Mouse (Mus musculus): ENCODE data around the gene Exph5. TPM values are rescaled to one million over a fixed set of nuclear protein-coding genes. Genes with fewer than 3 reads are reported as not detected.

Exph5 gene
- 0.66 and 1.7 TPM in 2 replicates for polyA plus RNA-seq (2014; fragmentation: Nextera tagmentation; extraction: Ambion mirVana)

- no peak within 1 kb of the TSS for H3K27ac ChIP-seq (ENCODE audit: low read depth, low read length)
- peaks cover 4% of the 10 kb centered on the region; the same call in 1 of the 2 replicates for H3K4me1 ChIP-seq (replicated peaks; ENCODE audit: control insufficient read depth, insufficient read depth, low read length)
- peak within 1 kb of the TSS; percentile 68 for H3K4me2 ChIP-seq (replicated peaks; ENCODE audit: low read depth, low read length)
- peaks cover 6% of the 10 kb centered on the region for H3K27me3 ChIP-seq (ENCODE audit: control insufficient read depth, insufficient read depth, low read length)
- ATAC-seq (ENCODE audit: low FRiP score) = no peak
- no peaks in the 10 kb centered on the region for H3K9me3 ChIP-seq (ENCODE audit: control insufficient read depth, low read length)
- no peak within 1 kb of the TSS for H3K9ac ChIP-seq (ENCODE audit: low read depth, low read length)
- 0% methylated on average over 11 of the region's 11 CpGs for WGBS
- peak within 1 kb of the TSS; percentile 31 for H3K4me3 ChIP-seq (ENCODE audit: low read depth, low read length)
- peak; percentile 47 for DNase-seq (ENCODE audit: low spot score)
- H3K36me3 ChIP-seq (ENCODE audit: control insufficient read depth, insufficient read depth, low read length) = no peaks in the 10 kb centered on the region
Measured at GRCm38 (mm10) chr9:53301269-53301720, at the start of gene Exph5. Gene Exph5 (plus strand): TSS chr9:53301670.

GRCm38 (mm10) chr9:53254368-53254767, 47.1 kb upstream of the Exph5 start:
- no peaks in the 10 kb centered on the region for H3K36me3 ChIP-seq (ENCODE audit: control insufficient read depth, insufficient read depth, low read length)
- WGBS = 17% methylated on average over 4 of the region's 4 CpGs
- DNase-seq (ENCODE audit: low spot score) (peak; percentile 85), ATAC-seq (ENCODE audit: low FRiP score) (no peak)
- no peaks in the 10 kb centered on the region for H3K9me3 ChIP-seq (ENCODE audit: control insufficient read depth, low read length)
- H3K4me3 ChIP-seq (ENCODE audit: low read depth, low read length) = no peak overlapping the region
- H3K27me3 ChIP-seq (ENCODE audit: control insufficient read depth, insufficient read depth, low read length) = no peaks in the 10 kb centered on the region
- no peak overlapping the region for H3K27ac ChIP-seq (ENCODE audit: low read depth, low read length)
- H3K4me2 ChIP-seq (replicated peaks; ENCODE audit: low read depth, low read length) = no peak overlapping the region
- H3K9ac ChIP-seq (ENCODE audit: low read depth, low read length) = no peak overlapping the region
- H3K4me1 ChIP-seq (replicated peaks; ENCODE audit: control insufficient read depth, insufficient read depth, low read length) = no peaks in the 10 kb centered on the region

- Histone ChIP-seq H3K27me3 (ENCODE audit: control insufficient read depth, insufficient read depth, low read length) (no peaks in the 10 kb centered on the region), H3K4me3 (ENCODE audit: low read depth, low read length) (no peak overlapping the region), H3K4me2 (replicated peaks; ENCODE audit: low read depth, low read length) (no peak overlapping the region), H3K27ac (ENCODE audit: low read depth, low read length) (no peak overlapping the region), H3K36me3 (ENCODE audit: control insufficient read depth, insufficient read depth, low read length) (no peaks in the 10 kb centered on the region), H3K9ac (ENCODE audit: low read depth, low read length) (no peak overlapping the region), H3K9me3 (ENCODE audit: control insufficient read depth, low read length) (no peaks in the 10 kb centered on the region), H3K4me1 (replicated peaks; ENCODE audit: control insufficient read depth, insufficient read depth, low read length) (no peaks in the 10 kb centered on the region)
- ATAC-seq (ENCODE audit: low FRiP score) (no peak), DNase-seq (ENCODE audit: low spot score) (no peak)
- WGBS = 87% methylated on average over 4 of the region's 4 CpGs
Measured at GRCm38 (mm10) chr9:53256690-53257305, 44.7 kb upstream of the Exph5 start.

- no peak overlapping the region for H3K9ac ChIP-seq (ENCODE audit: low read depth, low read length)
Measured at GRCm38 (mm10) chr9:53257772-53258171, 43.7 kb upstream of the Exph5 start.

GRCm38 (mm10) chr9:53258199-53258598, 43.3 kb upstream of the Exph5 start:
- no peaks in the 10 kb centered on the region for H3K4me1 ChIP-seq (replicated peaks; ENCODE audit: control insufficient read depth, insufficient read depth, low read length)
- H3K9ac ChIP-seq (ENCODE audit: low read depth, low read length) = no peak overlapping the region
- no peak for ATAC-seq (ENCODE audit: low FRiP score)
- no peak overlapping the region for H3K4me2 ChIP-seq (replicated peaks; ENCODE audit: low read depth, low read length)
- no peak overlapping the region for H3K4me3 ChIP-seq (ENCODE audit: low read depth, low read length)
- H3K36me3 ChIP-seq (ENCODE audit: control insufficient read depth, insufficient read depth, low read length) = no peaks in the 10 kb centered on the region
- no peak overlapping the region for H3K27ac ChIP-seq (ENCODE audit: low read depth, low read length)
- H3K9me3 ChIP-seq (ENCODE audit: control insufficient read depth, low read length) = no peaks in the 10 kb centered on the region
- 32% methylated on average over 6 of the region's 6 CpGs for WGBS
- peak; percentile 3 for DNase-seq (ENCODE audit: low spot score)
- H3K27me3 ChIP-seq (ENCODE audit: control insufficient read depth, insufficient read depth, low read length) = no peaks in the 10 kb centered on the region

More at GRCm38 (mm10) chr9:53257772-53258171, 43.7 kb upstream of the Exph5 start:
- no peak for ATAC-seq (ENCODE audit: low FRiP score)
- WGBS = 6% methylated on average over 2 of the region's 3 CpGs
- no peak for DNase-seq (ENCODE audit: low spot score)
- Histone ChIP-seq H3K9me3 (ENCODE audit: control insufficient read depth, low read length) (no peaks in the 10 kb centered on the region), H3K27ac (ENCODE audit: low read depth, low read length) (no peak overlapping the region), H3K27me3 (ENCODE audit: control insufficient read depth, insufficient read depth, low read length) (no peaks in the 10 kb centered on the region), H3K36me3 (ENCODE audit: control insufficient read depth, insufficient read depth, low read length) (no peaks in the 10 kb centered on the region), H3K4me2 (replicated peaks; ENCODE audit: low read depth, low read length) (no peak overlapping the region), H3K4me1 (replicated peaks; ENCODE audit: control insufficient read depth, insufficient read depth, low read length) (no peaks in the 10 kb centered on the region), H3K4me3 (ENCODE audit: low read depth, low read length) (no peak overlapping the region)

GRCm38 (mm10) chr9:53264387-53264786, 37.1 kb upstream of the Exph5 start:
- no peak for DNase-seq (ENCODE audit: low spot score)
- Histone ChIP-seq H3K27me3 (ENCODE audit: control insufficient read depth, insufficient read depth, low read length) (no peaks in the 10 kb centered on the region), H3K36me3 (ENCODE audit: control insufficient read depth, insufficient read depth, low read length) (no peaks in the 10 kb centered on the region), H3K27ac (ENCODE audit: low read depth, low read length) (no peak overlapping the region), H3K4me3 (ENCODE audit: low read depth, low read length) (no peak overlapping the region), H3K9ac (ENCODE audit: low read depth, low read length) (no peak overlapping the region), H3K4me1 (replicated peaks; ENCODE audit: control insufficient read depth, insufficient read depth, low read length) (no peaks in the 10 kb centered on the region), H3K9me3 (ENCODE audit: control insufficient read depth, low read length) (no peaks in the 10 kb centered on the region), H3K4me2 (replicated peaks; ENCODE audit: low read depth, low read length) (no peak overlapping the region)
- 84% methylated on average over 4 of the region's 4 CpGs for WGBS
- no peak for ATAC-seq (ENCODE audit: low FRiP score)

GRCm38 (mm10) chr9:53265589-53265988, 35.9 kb upstream of the Exph5 start:
- Histone ChIP-seq H3K27ac (ENCODE audit: low read depth, low read length) (no peak overlapping the region), H3K36me3 (ENCODE audit: control insufficient read depth, insufficient read depth, low read length) (no peaks in the 10 kb centered on the region)
- WGBS = 54% methylated on average over 2 of the region's 2 CpGs

GRCm38 (mm10) chr9:53268036-53268435, 33.4 kb upstream of the Exph5 start:
- ATAC-seq (ENCODE audit: low FRiP score) (no peak), DNase-seq (ENCODE audit: low spot score) (no peak)
- WGBS = 67% methylated on average over 5 of the region's 5 CpGs
- Histone ChIP-seq H3K9ac (ENCODE audit: low read depth, low read length) (no peak overlapping the region), H3K9me3 (ENCODE audit: control insufficient read depth, low read length) (no peaks in the 10 kb centered on the region), H3K4me2 (replicated peaks; ENCODE audit: low read depth, low read length) (no peak overlapping the region), H3K36me3 (ENCODE audit: control insufficient read depth, insufficient read depth, low read length) (no peaks in the 10 kb centered on the region), H3K27ac (ENCODE audit: low read depth, low read length) (no peak overlapping the region), H3K4me1 (replicated peaks; ENCODE audit: control insufficient read depth, insufficient read depth, low read length) (no peaks in the 10 kb centered on the region), H3K4me3 (ENCODE audit: low read depth, low read length) (no peak overlapping the region), H3K27me3 (ENCODE audit: control insufficient read depth, insufficient read depth, low read length) (no peaks in the 10 kb centered on the region)

More at GRCm38 (mm10) chr9:53265589-53265988, 35.9 kb upstream of the Exph5 start:
- H3K4me3 ChIP-seq (ENCODE audit: low read depth, low read length) = no peak overlapping the region
- ATAC-seq (ENCODE audit: low FRiP score) (no peak), DNase-seq (ENCODE audit: low spot score) (no peak)
- no peaks in the 10 kb centered on the region for H3K27me3 ChIP-seq (ENCODE audit: control insufficient read depth, insufficient read depth, low read length)
- H3K4me1 ChIP-seq (replicated peaks; ENCODE audit: control insufficient read depth, insufficient read depth, low read length) = no peaks in the 10 kb centered on the region
- no peak overlapping the region for H3K4me2 ChIP-seq (replicated peaks; ENCODE audit: low read depth, low read length)
- no peak overlapping the region for H3K9ac ChIP-seq (ENCODE audit: low read depth, low read length)
- no peaks in the 10 kb centered on the region for H3K9me3 ChIP-seq (ENCODE audit: control insufficient read depth, low read length)

GRCm38 (mm10) chr9:53268731-53269465, 32.6 kb upstream of the Exph5 start:
- WGBS = 84% methylated on average over 5 of the region's 5 CpGs
- ATAC-seq (ENCODE audit: low FRiP score) = no peak

More at GRCm38 (mm10) chr9:53268731-53269465, 32.6 kb upstream of the Exph5 start:
- H3K9me3 ChIP-seq (ENCODE audit: control insufficient read depth, low read length) = no peaks in the 10 kb centered on the region
- no peaks in the 10 kb centered on the region for H3K4me1 ChIP-seq (replicated peaks; ENCODE audit: control insufficient read depth, insufficient read depth, low read length)
- no peaks in the 10 kb centered on the region for H3K36me3 ChIP-seq (ENCODE audit: control insufficient read depth, insufficient read depth, low read length)
- peak; percentile 17 for DNase-seq (ENCODE audit: low spot score)
- no peaks in the 10 kb centered on the region for H3K27me3 ChIP-seq (ENCODE audit: control insufficient read depth, insufficient read depth, low read length)
- no peak overlapping the region for H3K27ac ChIP-seq (ENCODE audit: low read depth, low read length)
- H3K4me2 ChIP-seq (replicated peaks; ENCODE audit: low read depth, low read length) = no peak overlapping the region
- no peak overlapping the region for H3K4me3 ChIP-seq (ENCODE audit: low read depth, low read length)
- H3K9ac ChIP-seq (ENCODE audit: low read depth, low read length) = no peak overlapping the region

Data from hindbrain, embryonic 11.5 days (tissue).